Mouse (Mus musculus): Measurements from ENCODE around the gene Tns2. TPM values are rescaled to one million over a fixed set of nuclear protein-coding genes. Genes with fewer than 3 reads are reported as not detected.

Tns2 gene
- polyA plus RNA-seq, 1 experiment: 1.4 TPM

GRCm38 (mm10) chr15:102116753-102117415, 16.7 kb downstream of the Tns2 start:
- H3K4me1 ChIP-seq (ENCODE audit: control insufficient read depth, insufficient read depth, low read length): no peaks in the 10 kb centered on the region
- no peak overlapping the region for H3K27ac ChIP-seq (ENCODE audit: insufficient read depth, low read depth, low read length)
- no peak for TF ChIP-seq POLR2A (IDR thresholded peaks at IDR 0.05; ENCODE audit: borderline replicate concordance, low read depth, low read length)
- no peak for TF ChIP-seq CTCF (IDR thresholded peaks at IDR 0.05; ENCODE audit: low read depth, low read length)
- H3K4me3 ChIP-seq (ENCODE audit: insufficient read depth, low read length): no peak overlapping the region

- H3K4me3 ChIP-seq (ENCODE audit: insufficient read depth, low read length): no peak overlapping the region
- TF ChIP-seq CTCF (IDR thresholded peaks at IDR 0.05; ENCODE audit: low read depth, low read length): no peak
- no peak for TF ChIP-seq POLR2A (IDR thresholded peaks at IDR 0.05; ENCODE audit: borderline replicate concordance, low read depth, low read length)
- no peak overlapping the region for H3K27ac ChIP-seq (ENCODE audit: insufficient read depth, low read depth, low read length)
- no peaks in the 10 kb centered on the region for H3K4me1 ChIP-seq (ENCODE audit: control insufficient read depth, insufficient read depth, low read length)
Measured at GRCm38 (mm10) chr15:102117461-102118443, 17.5 kb downstream of the Tns2 start.

GRCm38 (mm10) chr15:102118591-102118990, 18.4 kb downstream of the Tns2 start:
- Histone ChIP-seq H3K4me3 (ENCODE audit: insufficient read depth, low read length) (no peak overlapping the region), H3K4me1 (ENCODE audit: control insufficient read depth, insufficient read depth, low read length) (no peaks in the 10 kb centered on the region), H3K27ac (ENCODE audit: insufficient read depth, low read depth, low read length) (no peak overlapping the region)
- TF ChIP-seq POLR2A (IDR thresholded peaks at IDR 0.05; ENCODE audit: borderline replicate concordance, low read depth, low read length) (no peak), CTCF (IDR thresholded peaks at IDR 0.05; ENCODE audit: low read depth, low read length) (no peak)

GRCm38 (mm10) chr15:102119121-102119830, 19.1 kb downstream of the Tns2 start:
- Histone ChIP-seq H3K4me1 (ENCODE audit: control insufficient read depth, insufficient read depth, low read length) (no peaks in the 10 kb centered on the region), H3K4me3 (ENCODE audit: insufficient read depth, low read length) (no peak overlapping the region), H3K27ac (ENCODE audit: insufficient read depth, low read depth, low read length) (no peak overlapping the region)
- TF ChIP-seq CTCF (IDR thresholded peaks at IDR 0.05; ENCODE audit: low read depth, low read length) (no peak), POLR2A (IDR thresholded peaks at IDR 0.05; ENCODE audit: borderline replicate concordance, low read depth, low read length) (no peak)

- H3K27ac ChIP-seq (ENCODE audit: insufficient read depth, low read depth, low read length): no peak overlapping the region
- TF ChIP-seq POLR2A (IDR thresholded peaks at IDR 0.05; ENCODE audit: borderline replicate concordance, low read depth, low read length) (no peak), CTCF (IDR thresholded peaks at IDR 0.05; ENCODE audit: low read depth, low read length) (no peak)
- no peak overlapping the region for H3K4me3 ChIP-seq (ENCODE audit: insufficient read depth, low read length)
- no peaks in the 10 kb centered on the region for H3K4me1 ChIP-seq (ENCODE audit: control insufficient read depth, insufficient read depth, low read length)
Measured at GRCm38 (mm10) chr15:102119831-102120170, 19.6 kb downstream of the Tns2 start.

- Histone ChIP-seq H3K4me3 (ENCODE audit: insufficient read depth, low read length) (no peak overlapping the region), H3K27ac (ENCODE audit: insufficient read depth, low read depth, low read length) (no peak overlapping the region), H3K4me1 (ENCODE audit: control insufficient read depth, insufficient read depth, low read length) (no peaks in the 10 kb centered on the region)
- TF ChIP-seq CTCF (IDR thresholded peaks at IDR 0.05; ENCODE audit: low read depth, low read length) (no peak), POLR2A (IDR thresholded peaks at IDR 0.05; ENCODE audit: borderline replicate concordance, low read depth, low read length) (no peak)
Measured at GRCm38 (mm10) chr15:102120530-102120929, 20.3 kb downstream of the Tns2 start.

GRCm38 (mm10) chr15:102126303-102126702, 26.1 kb downstream of the Tns2 start:
- H3K4me1 ChIP-seq (ENCODE audit: control insufficient read depth, insufficient read depth, low read length): no peaks in the 10 kb centered on the region
- no peak overlapping the region for H3K4me3 ChIP-seq (ENCODE audit: insufficient read depth, low read length)
- no peak overlapping the region for H3K27ac ChIP-seq (ENCODE audit: insufficient read depth, low read depth, low read length)
- no peak for TF ChIP-seq POLR2A (IDR thresholded peaks at IDR 0.05; ENCODE audit: borderline replicate concordance, low read depth, low read length)
- no peak for TF ChIP-seq CTCF (IDR thresholded peaks at IDR 0.05; ENCODE audit: low read depth, low read length)

GRCm38 (mm10) chr15:102133314-102133713, 33.1 kb downstream of the Tns2 start:
- Histone ChIP-seq H3K4me1 (ENCODE audit: control insufficient read depth, insufficient read depth, low read length) (peaks cover 6% of the 10 kb centered on the region), H3K4me3 (ENCODE audit: insufficient read depth, low read length) (no peak overlapping the region), H3K27ac (ENCODE audit: insufficient read depth, low read depth, low read length) (no peak overlapping the region)
- TF ChIP-seq CTCF (IDR thresholded peaks at IDR 0.05; ENCODE audit: low read depth, low read length): no peak
- no peak for TF ChIP-seq POLR2A (IDR thresholded peaks at IDR 0.05; ENCODE audit: borderline replicate concordance, low read depth, low read length)

GRCm38 (mm10) chr15:102134709-102135108, 34.5 kb downstream of the Tns2 start:
- no peak overlapping the region for H3K27ac ChIP-seq (ENCODE audit: insufficient read depth, low read depth, low read length)
- H3K4me3 ChIP-seq (ENCODE audit: insufficient read depth, low read length): no peak overlapping the region
- H3K4me1 ChIP-seq (ENCODE audit: control insufficient read depth, insufficient read depth, low read length): peaks cover 6% of the 10 kb centered on the region
- TF ChIP-seq CTCF (IDR thresholded peaks at IDR 0.05; ENCODE audit: low read depth, low read length): no peak
- no peak for TF ChIP-seq POLR2A (IDR thresholded peaks at IDR 0.05; ENCODE audit: borderline replicate concordance, low read depth, low read length)

Measured in bone marrow macrophage, adult 2 months (primary cell).